In genomic region chr14:30577303-30578062, GRCm38 (mm10) we compare ENCODE assay signal across 8 mouse cellular contexts. TPM values are rescaled to one million over a fixed set of nuclear protein-coding genes. Genes with fewer than 3 reads are reported as not detected.
A peak's percentile ranks its signal among the peaks of the same experiment; 100 is the strongest.
DNase-seq lines count a peak whose midpoint lies in the region; ATAC-seq and TF ChIP-seq lines count a peak whose summit lies in the region.
"Not testable (repeated sequence)": the region's sequence is repeated elsewhere in the genome, so short reads cannot be mapped to it uniquely, and the experiment has no call there.

No protein-coding gene starts in this region.

- H3K9ac ChIP-seq in heart, embryonic 12.5 days; intestine, embryonic 15.5 days; lung, embryonic 16.5 days (ENCODE audit: low read length): not testable (repeated sequence)
- H3K9ac ChIP-seq in liver, embryonic 12.5 days: 0 out of 2 replicates have a peak overlapping the region, but pooled peaks have one; percentile 17

- not testable (repeated sequence) for H3K27me3 ChIP-seq in G1E (ENCODE audit: insufficient read depth, low read length); heart, embryonic 12.5 days (replicated peaks); intestine, embryonic 15.5 days (replicated peaks); liver, embryonic 12.5 days (replicated peaks); lung, embryonic 16.5 days (ENCODE audit: control insufficient read depth, insufficient read depth, low read depth, low read length)

- TF ChIP-seq CTCF in G1E (IDR thresholded peaks at IDR 0.05; ENCODE audit: low read depth, low read length): not testable (repeated sequence)

- peak overlapping the region; percentile 52; the same call in 1 of the 2 replicates for H3K4me3 ChIP-seq in G1E (ENCODE audit: low read depth, low read length)
- not testable (repeated sequence) for H3K4me3 ChIP-seq in brown adipose tissue, adult 24 weeks (ENCODE audit: insufficient read depth, low read depth, low read length); heart, embryonic 12.5 days; intestine, embryonic 15.5 days (replicated peaks); liver, embryonic 12.5 days; lung, embryonic 16.5 days (ENCODE audit: low read length)

- ATAC-seq in G1E (ENCODE audit: extremely low read depth, insufficient number of reproducible peaks, low FRiP score, poor library complexity, severe bottlenecking): peak; percentile 93
- ATAC-seq in heart, embryonic 12.5 days (ENCODE audit: insufficient number of reproducible peaks, low FRiP score): 0 out of 2 replicates have a peak, but pooled peaks have one; percentile 48
- peak; percentile 63 for ATAC-seq in intestine, embryonic 15.5 days
- ATAC-seq in liver, embryonic 12.5 days: peak; percentile 85
- ATAC-seq in lung, embryonic 16.5 days (ENCODE audit: low read depth): 0 out of 2 replicates have a peak, but pooled peaks have one; percentile 12
- ATAC-seq in monocyte, adult 5-6 weeks (replicated peaks; ENCODE audit: insufficient number of reproducible peaks, low FRiP score, low TSS enrichment, poor library complexity, severe bottlenecking): peak; percentile 78

- DNase-seq in G1E (ENCODE audit: low spot score): peak; percentile 82
- peak; percentile 18 for DNase-seq in yolk sac, embryonic 10.5 days (ENCODE audit: low spot score)

- WGBS in heart, embryonic 12.5 days: 11% methylated on average over 10 of the region's 12 CpGs
- 18% methylated on average over 10 of the region's 12 CpGs for WGBS in intestine, embryonic 15.5 days
- WGBS in liver, embryonic 12.5 days (ENCODE audit: insufficient replicate concordance): 11% methylated on average over 10 of the region's 12 CpGs
- 15% methylated on average over 10 of the region's 12 CpGs for WGBS in lung, embryonic 16.5 days

- peaks cover 41% of the 10 kb centered on the region for H3K36me3 ChIP-seq in G1E (replicated peaks)
- peaks cover 32% of the 10 kb centered on the region for H3K36me3 ChIP-seq in heart, embryonic 12.5 days
- H3K36me3 ChIP-seq in intestine, embryonic 15.5 days: peaks cover 14% of the 10 kb centered on the region
- H3K36me3 ChIP-seq in liver, embryonic 12.5 days: peaks cover 40% of the 10 kb centered on the region
- peaks cover 12% of the 10 kb centered on the region for H3K36me3 ChIP-seq in lung, embryonic 16.5 days (ENCODE audit: control insufficient read depth, insufficient read depth, low read length)

- not testable (repeated sequence) for H3K9me3 ChIP-seq in G1E (replicated peaks); heart, embryonic 12.5 days (replicated peaks); intestine, embryonic 15.5 days; liver, embryonic 12.5 days (replicated peaks); lung, embryonic 16.5 days (ENCODE audit: control insufficient read depth, low read length)

- H3K4me1 ChIP-seq in G1E (ENCODE audit: insufficient read depth, low read depth, low read length): peaks cover 72% of the 10 kb centered on the region
- not testable (repeated sequence) for H3K4me1 ChIP-seq in brown adipose tissue, adult 24 weeks (ENCODE audit: control insufficient read depth, insufficient read depth, insufficient read length, low read length); lung, embryonic 16.5 days (replicated peaks; ENCODE audit: control insufficient read depth, insufficient read depth, low read length)
- H3K4me1 ChIP-seq in heart, embryonic 12.5 days (replicated peaks): peaks cover 32% of the 10 kb centered on the region
- H3K4me1 ChIP-seq in intestine, embryonic 15.5 days (replicated peaks): peaks cover 13% of the 10 kb centered on the region
- H3K4me1 ChIP-seq in liver, embryonic 12.5 days: peaks cover 45% of the 10 kb centered on the region

- 0 out of 2 replicates have a peak overlapping the region, but pooled peaks have one; percentile 4 for H3K27ac ChIP-seq in brown adipose tissue, adult 24 weeks (replicated peaks; ENCODE audit: low read depth, low read length)
- not testable (repeated sequence) for H3K27ac ChIP-seq in heart, embryonic 12.5 days (ENCODE audit: poor library complexity, severe bottlenecking); intestine, embryonic 15.5 days
- peak overlapping the region; percentile 79 for H3K27ac ChIP-seq in liver, embryonic 12.5 days
- H3K27ac ChIP-seq in lung, embryonic 16.5 days (ENCODE audit: low read length): 0 out of 2 replicates have a peak overlapping the region, but pooled peaks have one; percentile 22

- peak overlapping the region; percentile 9; the same call in 1 of the 2 replicates for H3K4me2 ChIP-seq in heart, embryonic 12.5 days
- H3K4me2 ChIP-seq in intestine, embryonic 15.5 days (replicated peaks): peak overlapping the region; percentile 12; the same call in 1 of the 2 replicates
- peak overlapping the region; percentile 23 for H3K4me2 ChIP-seq in liver, embryonic 12.5 days
- H3K4me2 ChIP-seq in lung, embryonic 16.5 days (ENCODE audit: low read depth, low read length): not testable (repeated sequence)

RNA-seq across cellular contexts. Expression of gene Tkt, which starts 29.3 kb away (rescaled TPM):
- total RNA-seq in G1E (2014; fragmentation: Nextera tagmentation) (143 and 146 TPM in 2 replicates), G1E (2017) (550 and 661 TPM in 2 replicates)
- 1,030 and 1,086 TPM in 2 replicates for polyA plus RNA-seq in G1E (2012)
- polyA plus RNA-seq in brown adipose tissue, adult 24 weeks (2012; ENCODE audit: insufficient read depth, insufficient read length, missing spikeins): 6,666 and 7,122 TPM in 2 replicates
- polyA plus RNA-seq in heart, embryonic 12.5 days (2016; fragmentation: Nextera tagmentation; extraction: Ambion mirVana): 85.7 and 90.4 TPM in 2 replicates
- 358 and 367 TPM in 2 replicates for polyA plus RNA-seq in intestine, embryonic 15.5 days (2015; fragmentation: Nextera tagmentation; extraction: Ambion mirVana)
- polyA plus RNA-seq in liver, embryonic 12.5 days (2016; fragmentation: Nextera tagmentation; extraction: Ambion mirVana): 267 and 280 TPM in 2 replicates
- polyA plus RNA-seq in lung, embryonic 16.5 days (2015; fragmentation: Nextera tagmentation; extraction: Ambion mirVana): 244 and 251 TPM in 2 replicates
- total RNA-seq in monocyte, adult 5-6 weeks (2017): 278 to 467 TPM (median 383 TPM) in 3 replicates

RNA-seq across cellular contexts. Expression of gene Prkcd, which starts 48.5 kb away (rescaled TPM):
- total RNA-seq in G1E (2014; fragmentation: Nextera tagmentation) (31.3 and 43.9 TPM in 2 replicates), G1E (2017) (130 and 138 TPM in 2 replicates)
- polyA plus RNA-seq in G1E (2012): 37.0 and 43.6 TPM in 2 replicates
- 7.1 and 8.4 TPM in 2 replicates for polyA plus RNA-seq in brown adipose tissue, adult 24 weeks (2012; ENCODE audit: insufficient read depth, insufficient read length, missing spikeins)
- polyA plus RNA-seq in heart, embryonic 12.5 days (2016; fragmentation: Nextera tagmentation; extraction: Ambion mirVana): 38.8 and 40.7 TPM in 2 replicates
- polyA plus RNA-seq in intestine, embryonic 15.5 days (2015; fragmentation: Nextera tagmentation; extraction: Ambion mirVana): 57.2 and 58.3 TPM in 2 replicates
- polyA plus RNA-seq in liver, embryonic 12.5 days (2016; fragmentation: Nextera tagmentation; extraction: Ambion mirVana): 22.9 and 23.1 TPM in 2 replicates
- 53.4 and 55.4 TPM in 2 replicates for polyA plus RNA-seq in lung, embryonic 16.5 days (2015; fragmentation: Nextera tagmentation; extraction: Ambion mirVana)
- total RNA-seq in monocyte, adult 5-6 weeks (2017): 610 to 725 TPM (median 637 TPM) in 3 replicates

Comparison
In these comparisons a context has a peak if more than half of its experiments do, and no peak if none do; other contexts are left out.
1. ATAC-seq: peak in every context shown above with its lines; median percentile 93 in G1E; 85 in liver, embryonic 12.5 days; 78 in monocyte, adult 5-6 weeks; 63 in intestine, embryonic 15.5 days; 48 in heart, embryonic 12.5 days; 12 in lung, embryonic 16.5 days.